Mouse (Mus musculus) layer of hippocampus, adult 2 months (tissue): ENCODE data around the gene Fam163a. TPM values are rescaled to one million over a fixed set of nuclear protein-coding genes. Genes with fewer than 3 reads are reported as not detected.
"Not testable (repeated sequence)": the region's sequence is repeated elsewhere in the genome, so short reads cannot be mapped to it uniquely, and the experiment has no call there.

ENCODE experiments used
- DNase-seq, 2 experiments: peaks; one replicate each; pipeline ENCODE4 v3.0.0; 2022; ENCODE audit warnings: low spot score in 2 of 2
- H3K27ac ChIP-seq: fragments of 200-600 bp; 2 replicates; pipeline ENCODE4 v1.8.1; 2022
- H3K4me3 ChIP-seq: fragments of 200-600 bp; 2 replicates; pipeline ENCODE4 v1.8.1; 2022; ENCODE audit warnings: mild to moderate bottlenecking
- CTCF ChIP-seq: fragments of 200-600 bp; conservative IDR thresholded peaks from 2 replicates; pipeline ENCODE4 v1.8.1; 2022; ENCODE audit warnings: antibody characterized with exemption, mild to moderate bottlenecking, moderate library complexity
- long read RNA-seq, 2 experiments: library from polyadenylated mRNA; stranded (forward); transcript quantifications; one replicate each; pipeline ENCODE4 v2.0.0; 2021; ENCODE audit warnings: borderline mapping rate in 2 of 2
- total RNA-seq, 2 experiments: library from RNA; stranded (reverse); gene quantifications; 2 replicates each; pipeline ENCODE4 v1.2.3; 2021

Gene Fam163a
- 10 to 100 TPM; 14.3 to 14.8 TPM for total RNA-seq
- long read RNA-seq, experiment 1, partial matches to known transcripts: 1 of 41 reads
- long read RNA-seq, experiment 1, other reads (novel, unspliced or antisense): 39 of 41 reads
- long read RNA-seq, experiment 2, partial matches to known transcripts: 1 of 45 reads
- long read RNA-seq, experiment 2, other reads (novel, unspliced or antisense): 44 of 45 reads

- Histone ChIP-seq H3K4me3 (peak within 1 kb of the TSS; percentile 58), H3K27ac (peak within 1 kb of the TSS; percentile 69)
- DNase-seq: peak in 1 of 2 experiments; percentile 19
- peak; percentile 14; the same call in 1 of the 2 replicates for TF ChIP-seq CTCF
Measured at GRCm38 (mm10) chr1:156204656-156205131, at the start of gene Fam163a. Gene Fam163a, minus strand, starts transcription at chr1:156205026.

GRCm38 (mm10) chr1:156251096-156251495 lies 46.3 kb upstream of the Fam163a start:
- not testable (repeated sequence) for H3K27ac ChIP-seq, H3K4me3 ChIP-seq, DNase-seq

- no peak overlapping the region for H3K4me3 ChIP-seq
- no peak for TF ChIP-seq CTCF
- no peak for DNase-seq
- no peak overlapping the region for H3K27ac ChIP-seq
Measured at GRCm38 (mm10) chr1:156247893-156248292, 43.1 kb upstream of the Fam163a start.

GRCm38 (mm10) chr1:156241713-156242348 lies 37.0 kb upstream of the Fam163a start:
- Histone ChIP-seq H3K4me3 (no peak overlapping the region), H3K27ac (no peak overlapping the region)
- DNase-seq: peak; percentile 35 to 61
- peak; percentile 90 for TF ChIP-seq CTCF

- Histone ChIP-seq H3K4me3 (no peak overlapping the region), H3K27ac (no peak overlapping the region)
- peak in 1 of 2 experiments; percentile 27 for DNase-seq
- TF ChIP-seq CTCF: peak; percentile 75
Measured at GRCm38 (mm10) chr1:156241035-156241434, 36.2 kb upstream of the Fam163a start.

- Histone ChIP-seq H3K4me3 (no peak overlapping the region), H3K27ac (no peak overlapping the region)
- no peak for TF ChIP-seq CTCF
- no peak for DNase-seq
Measured at GRCm38 (mm10) chr1:156231122-156231521, 26.3 kb upstream of the Fam163a start.

- Histone ChIP-seq H3K4me3 (no peak overlapping the region), H3K27ac (no peak overlapping the region)
- no peak for TF ChIP-seq CTCF
- DNase-seq: no peak
Measured at GRCm38 (mm10) chr1:156230339-156231089, 25.7 kb upstream of the Fam163a start.

- Histone ChIP-seq H3K4me3 (no peak overlapping the region), H3K27ac (no peak overlapping the region)
- TF ChIP-seq CTCF: peak; percentile 91
- peak in 1 of 2 experiments; percentile 74 for DNase-seq
Measured at GRCm38 (mm10) chr1:156229448-156229847, 24.6 kb upstream of the Fam163a start.

GRCm38 (mm10) chr1:156228728-156229127 lies 23.9 kb upstream of the Fam163a start:
- TF ChIP-seq CTCF: no peak
- H3K4me3 ChIP-seq: no peak overlapping the region
- no peak for DNase-seq
- no peak overlapping the region for H3K27ac ChIP-seq

- Histone ChIP-seq H3K27ac (no peak overlapping the region), H3K4me3 (no peak overlapping the region)
- no peak for TF ChIP-seq CTCF
- DNase-seq: no peak
Measured at GRCm38 (mm10) chr1:156226903-156227302, 22.1 kb upstream of the Fam163a start.

GRCm38 (mm10) chr1:156222205-156223000 lies 17.6 kb upstream of the Fam163a start:
- DNase-seq: no peak
- no peak overlapping the region for H3K4me3 ChIP-seq

GRCm38 (mm10) chr1:156221327-156221726 lies 16.5 kb upstream of the Fam163a start:
- no peak for TF ChIP-seq CTCF
- Histone ChIP-seq H3K27ac (no peak overlapping the region), H3K4me3 (no peak overlapping the region)
- DNase-seq: no peak

More at GRCm38 (mm10) chr1:156222205-156223000, 17.6 kb upstream of the Fam163a start:
- no peak for TF ChIP-seq CTCF
- no peak overlapping the region for H3K27ac ChIP-seq
